Mouse (Mus musculus) kidney, adult 2 months (tissue): ENCODE results near the gene Cfap61. TPM values are rescaled to one million over a fixed set of nuclear protein-coding genes. Genes with fewer than 3 reads are reported as not detected.

Experiments
- DNase-seq: peaks from one replicate; pipeline ENCODE4 v3.0.0; 2021
- H3K27ac ChIP-seq: fragments of 200-500 bp; 2 replicates; pipeline ENCODE4 v1.5.1; 2012; ENCODE audit warnings: low read depth, low read length, control low read depth, inconsistent platforms; ENCODE audit not compliant: insufficient read depth
- H3K27me3 ChIP-seq: fragments of 200-500 bp; replicated peaks from 2 replicates; pipeline ENCODE4 v1.6.1; 2012; ENCODE audit warnings: mild to moderate bottlenecking, moderate library complexity, low read length, inconsistent platforms; ENCODE audit not compliant: control insufficient read depth, insufficient read depth
- H3K36me3 ChIP-seq: fragments of 200-500 bp; 2 replicates; pipeline ENCODE4 v1.6.1; 2012; ENCODE audit warnings: mild to moderate bottlenecking, moderate library complexity, low read length, inconsistent platforms; ENCODE audit not compliant: control insufficient read depth, insufficient read depth
- H3K4me1 ChIP-seq: fragments of 200-500 bp; 2 replicates; pipeline ENCODE4 v1.6.1; 2011; ENCODE audit warnings: low read length; ENCODE audit not compliant: control insufficient read depth, insufficient read depth
- H3K4me3 ChIP-seq: fragments of 200-500 bp; 2 replicates; pipeline ENCODE4 v1.5.1; 2011; ENCODE audit warnings: mild to moderate bottlenecking, low read depth, low read length, control low read depth; ENCODE audit not compliant: insufficient read depth
- CTCF ChIP-seq: fragments of 200-500 bp; conservative IDR thresholded peaks from 2 replicates; pipeline ENCODE4 v1.5.1; 2011; ENCODE audit warnings: low read depth, mild to moderate bottlenecking, control low read depth, low read length, moderate library complexity, mixed read lengths; ENCODE audit not compliant: insufficient read depth, insufficient read length
- POLR2A ChIP-seq: fragments of 200-500 bp; IDR thresholded peaks from one replicate; pipeline ENCODE4 v1.6.1; 2011; ENCODE audit warnings: low read depth, low read length, control low read depth
- WGBS: fragments of 180-500 bp; shearing (Covaris S2); methylation state at CpG from one replicate; pipeline ENCODE4 v1.1.7; 2018; 5-methylcytosine and 5-hydroxymethylcytosine counted together
- polyA plus RNA-seq: library from polyadenylated mRNA; depleted of rRNA; stranded (reverse); fragments of >200 nt; gene quantifications from 2 replicates; pipeline ENCODE4 v1.2.3, GENCODE M21; 2012

Gene Cfap61
- polyA plus RNA-seq, 1 experiment: 0.38 TPM

- Histone ChIP-seq H3K4me1 (no peaks in the 10 kb centered on the region), H3K27ac (no peak overlapping the region), H3K27me3 (no peaks in the 10 kb centered on the region), H3K4me3 (no peak overlapping the region), H3K36me3 (peaks cover 8% of the 10 kb centered on the region)
- 80% methylated on average over 8 of the region's 8 CpGs for WGBS
- DNase-seq: no peak
- TF ChIP-seq POLR2A (no peak), CTCF (no peak)
These were observed 13.5 kb upstream of the Cfap61 start for GRCm38 (mm10) chr2:145920941-145921650.

DNA sequence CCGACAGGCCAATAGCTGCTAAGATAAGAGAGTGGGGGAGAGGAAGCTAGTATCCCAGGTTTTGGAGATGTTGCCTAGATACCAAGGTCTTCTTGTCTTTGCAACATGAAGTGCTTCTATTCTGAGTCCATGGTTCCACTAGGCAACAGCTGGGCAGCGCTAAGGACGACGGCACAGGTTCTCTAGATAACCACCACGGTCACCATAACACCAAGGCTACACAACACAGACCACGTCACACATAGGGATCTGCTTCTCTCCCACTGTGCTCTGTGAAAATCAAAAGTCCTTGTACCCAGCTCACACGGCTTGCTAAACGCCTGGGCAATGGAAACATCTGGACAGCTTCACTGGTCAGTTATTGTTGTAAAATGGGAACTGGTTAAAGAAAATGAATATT, 2.4 kb downstream of the Cfap61 start:
- no peaks in the 10 kb centered on the region for H3K36me3 ChIP-seq
- 85% methylated on average over 8 of the region's 8 CpGs for WGBS
- no peak overlapping the region for H3K4me3 ChIP-seq
- no peak overlapping the region for H3K27ac ChIP-seq
- no peak for DNase-seq
- TF ChIP-seq CTCF (no peak), POLR2A (no peak)
- H3K4me1 ChIP-seq: 0 out of 2 replicates have a peak, but pooled peaks cover 2% of the 10 kb centered on the region
- no peaks in the 10 kb centered on the region for H3K27me3 ChIP-seq

- WGBS: 47% methylated on average over 3 of the region's 3 CpGs
- Histone ChIP-seq H3K36me3 (no peaks in the 10 kb centered on the region), H3K27ac (no peak overlapping the region), H3K27me3 (no peaks in the 10 kb centered on the region), H3K4me3 (no peak overlapping the region), H3K4me1 (no peaks in the 10 kb centered on the region)
- DNase-seq: no peak
- TF ChIP-seq POLR2A (no peak), CTCF (no peak)
These were observed 6.8 kb downstream of the Cfap61 start for GRCm38 (mm10) chr2:145941403-145941802.

- Histone ChIP-seq H3K27ac (no peak overlapping the region), H3K36me3 (no peaks in the 10 kb centered on the region), H3K4me1 (no peaks in the 10 kb centered on the region), H3K4me3 (no peak overlapping the region), H3K27me3 (no peaks in the 10 kb centered on the region)
- WGBS: 91% methylated on average over 3 of the region's 3 CpGs
- TF ChIP-seq CTCF: no peak
- no peak for TF ChIP-seq POLR2A
- no peak for DNase-seq
These were observed 9.7 kb downstream of the Cfap61 start for GRCm38 (mm10) chr2:145944286-145944685.

DNA sequence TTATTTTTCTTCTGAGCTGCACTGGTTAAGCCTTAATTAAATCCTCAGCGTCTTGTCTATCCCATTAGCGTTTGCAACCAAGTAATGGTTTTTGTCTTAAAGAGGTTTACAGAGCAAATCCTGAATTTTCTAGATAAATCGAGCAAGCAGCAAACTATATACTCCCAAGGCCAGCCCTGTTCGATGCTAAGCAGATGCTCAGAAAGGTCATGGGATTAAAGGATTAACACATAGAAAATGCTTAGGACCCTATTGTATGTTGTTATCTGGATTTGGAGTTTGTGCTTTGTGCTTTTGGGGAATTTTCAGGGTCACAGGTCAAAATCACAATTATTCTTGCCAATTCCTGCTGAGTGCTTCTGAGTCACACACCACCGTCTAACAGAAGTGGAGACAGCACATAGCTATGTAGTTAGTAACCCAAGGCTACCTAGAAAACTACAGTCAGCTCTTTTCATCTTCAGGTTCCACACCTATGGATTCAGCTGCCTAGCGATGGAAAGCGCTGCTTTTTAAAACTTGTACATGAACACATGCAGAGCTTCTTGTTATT, 13.9 kb downstream of the Cfap61 start:
- Histone ChIP-seq H3K4me1 (no peaks in the 10 kb centered on the region), H3K27me3 (no peaks in the 10 kb centered on the region), H3K36me3 (no peaks in the 10 kb centered on the region), H3K4me3 (no peak overlapping the region), H3K27ac (no peak overlapping the region)
- 75% methylated on average over 7 of the region's 7 CpGs for WGBS
- DNase-seq: no peak
- no peak for TF ChIP-seq POLR2A
- TF ChIP-seq CTCF: no peak

- H3K27me3 ChIP-seq: no peaks in the 10 kb centered on the region
- H3K4me3 ChIP-seq: no peak overlapping the region
- no peak for DNase-seq
- TF ChIP-seq POLR2A (no peak), CTCF (no peak)
- H3K36me3 ChIP-seq: no peaks in the 10 kb centered on the region
- no peaks in the 10 kb centered on the region for H3K4me1 ChIP-seq
- no peak overlapping the region for H3K27ac ChIP-seq
- 36% methylated on average over 11 of the region's 11 CpGs for WGBS
These were observed 15.0 kb downstream of the Cfap61 start for GRCm38 (mm10) chr2:145949475-145950068.

DNA sequence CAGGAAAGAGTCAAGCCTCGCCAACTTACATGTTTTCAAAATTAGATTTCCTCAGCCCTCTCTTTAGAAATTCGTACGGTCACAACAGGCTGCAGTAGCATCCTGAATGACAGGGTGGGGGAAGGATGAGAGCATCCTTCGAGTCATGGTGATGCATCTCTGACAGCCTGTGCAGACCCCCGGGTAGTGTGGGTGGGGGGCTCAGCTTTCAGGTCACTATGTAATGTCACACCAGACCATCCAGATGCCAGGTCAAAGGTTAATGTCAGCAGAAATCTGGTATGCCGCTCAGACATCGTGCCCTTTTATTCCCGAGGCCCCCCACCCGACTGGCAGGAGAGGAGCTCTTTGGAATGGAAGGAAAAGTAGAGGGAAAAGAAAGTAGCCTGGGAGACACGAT, 15.7 kb downstream of the Cfap61 start:
- Histone ChIP-seq H3K27me3 (no peaks in the 10 kb centered on the region), H3K4me1 (no peaks in the 10 kb centered on the region), H3K27ac (no peak overlapping the region), H3K36me3 (no peaks in the 10 kb centered on the region), H3K4me3 (no peak overlapping the region)
- TF ChIP-seq POLR2A: no peak
- no peak for DNase-seq
- WGBS: 23% methylated on average over 10 of the region's 10 CpGs
